Mouse (Mus musculus) erythroblast, embryonic 14.5 days (primary cell): ENCODE data around the gene Ihh. TPM values are rescaled to one million over a fixed set of nuclear protein-coding genes. Genes with fewer than 3 reads are reported as not detected.

Experiments used
- H3K27me3 ChIP-seq: 2 replicates; pipeline ENCODE4 v1.6.1; 2012; ENCODE audit warnings: inconsistent platforms; ENCODE audit not compliant: control insufficient read depth
- H3K36me3 ChIP-seq: 2 replicates; pipeline ENCODE4 v1.6.1; 2012; ENCODE audit warnings: mild to moderate bottlenecking, inconsistent platforms; ENCODE audit not compliant: control insufficient read depth
- H3K4me1 ChIP-seq: 2 replicates; pipeline ENCODE4 v1.6.1; 2012; ENCODE audit warnings: inconsistent platforms; ENCODE audit not compliant: control insufficient read depth
- H3K4me3 ChIP-seq: replicated peaks from 2 replicates; pipeline ENCODE3; 2012; ENCODE audit warnings: moderate library complexity, mild to moderate bottlenecking, inconsistent platforms
- H3K9me3 ChIP-seq: 2 replicates; pipeline ENCODE4 v1.6.1; 2012; ENCODE audit warnings: low read length, inconsistent platforms, mixed read lengths; ENCODE audit not compliant: control insufficient read depth
- GATA1 ChIP-seq: IDR thresholded peaks from 2 replicates; pipeline ENCODE4 v1.6.1; 2012; ENCODE audit warnings: low read length, inconsistent platforms, mixed read lengths
- TAL1 ChIP-seq: IDR thresholded peaks from 3 replicates; pipeline ENCODE4 v1.6.1; 2012; ENCODE audit warnings: low read length, inconsistent platforms, mixed read lengths
- polyA plus RNA-seq: library from polyadenylated mRNA; stranded (reverse); fragments of >175 nt; gene quantifications from 2 replicates; pipeline ENCODE4 v1.2.3, GENCODE M21; 2012

Ihh gene
- polyA plus RNA-seq: 0.06 and 0.19 TPM in 2 replicates

GRCm38 (mm10) chr1:74951556-74952210 lies at the start of gene Ihh:
Gene Ihh, minus strand, starts transcription at chr1:74951672.
- Histone ChIP-seq H3K36me3 (no peaks in the 10 kb centered on the region; the same call in 1 of the 2 replicates), H3K4me3 (peak within 1 kb of the TSS; percentile 53), H3K27me3 (peaks cover 73% of the 10 kb centered on the region), H3K4me1 (no peaks in the 10 kb centered on the region), H3K9me3 (no peaks in the 10 kb centered on the region; the same call in 1 of the 2 replicates)
- TF ChIP-seq GATA1 (no peak), TAL1 (no peak)

DNA sequence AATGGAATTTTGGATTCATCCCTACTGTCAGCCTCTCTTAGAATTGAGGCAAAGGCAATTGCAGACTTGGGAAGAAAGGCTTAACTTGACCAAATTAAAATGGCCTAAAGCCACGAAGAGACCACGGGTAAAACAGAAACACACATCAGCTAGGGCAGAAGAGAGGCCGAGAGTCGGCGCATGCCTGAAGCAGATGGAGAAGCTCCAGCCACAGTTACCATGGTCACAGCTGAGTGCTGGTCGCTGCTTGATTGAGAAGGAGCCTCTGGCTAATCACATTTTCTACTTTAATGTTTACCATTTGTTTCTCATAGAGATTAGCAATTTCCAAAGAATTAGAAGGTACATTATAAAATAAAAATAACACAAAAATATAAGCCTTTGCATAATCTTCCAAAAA lies 49.7 kb upstream of the Ihh start:
- TF ChIP-seq GATA1: no peak
- no peak for TF ChIP-seq TAL1
- Histone ChIP-seq H3K9me3 (no peaks in the 10 kb centered on the region), H3K36me3 (no peaks in the 10 kb centered on the region), H3K4me1 (no peaks in the 10 kb centered on the region), H3K27me3 (no peaks in the 10 kb centered on the region), H3K4me3 (no peak overlapping the region)

- no peaks in the 10 kb centered on the region for H3K4me1 ChIP-seq
- no peak for TF ChIP-seq TAL1
- no peak for TF ChIP-seq GATA1
- no peaks in the 10 kb centered on the region for H3K9me3 ChIP-seq
- no peaks in the 10 kb centered on the region for H3K27me3 ChIP-seq
- H3K36me3 ChIP-seq: no peaks in the 10 kb centered on the region
- no peak overlapping the region for H3K4me3 ChIP-seq
Observed at GRCm38 (mm10) chr1:75000496-75000895, 49.0 kb upstream of the Ihh start.

DNA sequence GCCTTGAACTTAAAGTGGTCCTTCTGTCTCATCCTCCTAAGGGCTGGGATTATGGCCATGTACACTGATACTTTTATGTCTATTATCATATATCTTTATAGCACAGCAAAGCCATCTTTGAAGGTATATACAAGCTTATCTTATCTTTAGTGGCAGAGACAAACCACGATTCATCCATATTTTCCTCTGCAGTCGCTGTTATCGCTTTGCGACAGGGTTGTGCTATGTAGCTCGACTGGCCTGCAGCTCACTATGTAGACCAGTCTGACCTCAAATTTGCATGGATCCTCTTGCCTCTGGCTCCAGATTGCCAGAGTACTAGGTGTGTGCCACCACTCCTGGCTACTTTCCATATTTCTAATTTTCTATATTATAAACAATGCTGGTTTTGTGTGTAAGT lies 47.7 kb upstream of the Ihh start:
- Histone ChIP-seq H3K27me3 (no peaks in the 10 kb centered on the region), H3K4me3 (no peak overlapping the region), H3K36me3 (no peaks in the 10 kb centered on the region), H3K9me3 (no peaks in the 10 kb centered on the region), H3K4me1 (no peaks in the 10 kb centered on the region)
- no peak for TF ChIP-seq GATA1
- TF ChIP-seq TAL1: no peak

GRCm38 (mm10) chr1:74997231-74997630 lies 45.8 kb upstream of the Ihh start:
- H3K36me3 ChIP-seq: no peaks in the 10 kb centered on the region
- no peak overlapping the region for H3K4me3 ChIP-seq
- no peaks in the 10 kb centered on the region for H3K27me3 ChIP-seq
- H3K9me3 ChIP-seq: no peaks in the 10 kb centered on the region
- TF ChIP-seq TAL1 (no peak), GATA1 (no peak)
- H3K4me1 ChIP-seq: no peaks in the 10 kb centered on the region

DNA sequence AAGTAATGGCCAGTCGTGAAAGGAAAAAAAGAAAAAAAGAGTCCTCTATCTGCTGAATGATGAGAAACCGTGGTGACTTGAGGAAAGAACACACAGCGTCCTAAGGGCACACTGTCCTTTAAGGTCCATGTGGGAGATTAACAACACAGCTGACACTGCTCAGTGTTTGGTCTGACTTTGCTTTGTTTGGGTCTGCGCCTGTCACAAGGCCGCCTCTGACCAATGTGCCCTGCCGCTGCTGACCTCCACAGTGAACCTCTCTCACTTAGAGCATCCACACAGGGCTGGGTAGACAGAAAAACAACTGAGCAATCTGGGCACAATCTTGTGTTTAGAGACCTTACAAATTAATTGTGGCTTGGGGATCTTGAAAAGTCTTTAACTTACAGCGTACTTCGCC lies 25.5 kb upstream of the Ihh start:
- Histone ChIP-seq H3K4me3 (no peak overlapping the region), H3K27me3 (no peaks in the 10 kb centered on the region), H3K4me1 (no peaks in the 10 kb centered on the region), H3K36me3 (no peaks in the 10 kb centered on the region), H3K9me3 (no peaks in the 10 kb centered on the region)
- TF ChIP-seq TAL1 (no peak), GATA1 (no peak)

DNA sequence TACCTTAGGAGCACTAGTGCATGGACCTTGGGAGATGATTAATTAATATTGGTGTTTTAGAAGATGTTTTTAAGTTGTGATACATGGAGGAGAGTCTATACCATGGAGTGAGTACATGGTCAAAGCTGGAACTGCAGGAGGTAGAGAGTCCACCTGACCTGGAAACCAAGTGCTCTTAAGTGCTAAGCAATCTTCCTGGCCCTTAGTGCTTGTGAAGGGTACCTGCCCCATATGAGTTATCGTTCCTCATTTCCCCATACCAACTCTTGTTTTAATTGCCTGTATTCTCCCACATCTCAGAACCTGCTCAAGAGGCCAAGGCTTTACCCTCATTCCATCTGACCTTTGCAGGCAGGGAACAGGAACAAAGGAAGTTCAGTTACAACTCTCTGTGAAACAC lies 24.5 kb upstream of the Ihh start:
- H3K4me1 ChIP-seq: no peaks in the 10 kb centered on the region
- TF ChIP-seq TAL1 (no peak), GATA1 (no peak)
- no peaks in the 10 kb centered on the region for H3K27me3 ChIP-seq
- no peak overlapping the region for H3K4me3 ChIP-seq
- no peaks in the 10 kb centered on the region for H3K36me3 ChIP-seq
- H3K9me3 ChIP-seq: no peaks in the 10 kb centered on the region

DNA sequence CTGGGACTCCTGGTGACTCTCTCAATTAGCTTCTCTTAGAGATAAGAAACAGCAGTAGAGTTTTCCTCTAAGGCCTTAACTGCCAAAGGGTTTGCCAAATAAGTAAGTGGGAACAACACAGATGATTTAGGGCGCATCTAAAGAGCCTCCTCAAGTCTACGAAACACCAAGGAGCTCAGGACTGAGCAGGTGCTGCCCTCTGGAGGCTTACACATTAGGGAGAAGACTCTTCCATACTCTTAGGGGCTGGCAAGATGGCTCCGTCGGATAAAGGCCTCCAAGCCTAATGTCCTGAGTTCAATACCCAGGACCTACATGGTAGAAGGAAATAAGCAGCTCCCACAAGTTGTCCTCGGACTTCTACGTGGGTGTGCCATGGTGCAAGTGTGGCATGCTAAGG lies 22.1 kb upstream of the Ihh start:
- Histone ChIP-seq H3K4me1 (no peaks in the 10 kb centered on the region), H3K36me3 (no peaks in the 10 kb centered on the region), H3K4me3 (no peak overlapping the region), H3K9me3 (no peaks in the 10 kb centered on the region), H3K27me3 (no peaks in the 10 kb centered on the region)
- no peak for TF ChIP-seq GATA1

DNA sequence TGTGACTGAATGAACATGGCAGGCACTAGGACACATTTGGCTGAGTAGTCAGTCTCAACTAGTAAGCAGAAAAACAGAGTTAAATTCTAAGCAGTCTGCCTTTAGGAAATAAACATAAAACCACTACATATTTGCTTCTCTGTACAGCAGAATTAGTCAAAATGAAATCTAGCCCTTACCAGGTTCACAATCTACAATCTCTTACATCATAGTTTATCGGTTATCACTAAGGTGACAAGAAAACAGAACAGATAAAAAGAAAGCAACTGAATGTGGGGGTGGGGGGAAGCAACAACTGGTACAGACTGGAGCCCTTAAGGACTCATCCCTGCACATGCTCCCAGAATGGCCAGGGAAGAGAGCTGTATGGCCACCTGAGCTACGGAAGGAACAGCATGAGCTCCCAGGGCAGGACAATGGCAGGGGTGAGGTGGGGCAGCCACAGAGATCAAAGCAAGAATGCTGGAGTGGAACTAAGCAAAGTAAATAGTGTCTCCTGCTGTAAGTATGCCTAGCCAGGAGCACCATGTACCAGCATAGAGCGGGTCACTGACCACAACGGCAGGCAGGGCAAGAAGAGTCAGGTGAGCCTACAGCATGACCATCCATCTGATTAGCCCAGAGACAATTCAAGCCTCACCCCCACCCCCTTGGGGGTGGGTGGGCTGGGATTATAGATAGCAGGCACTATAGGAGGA lies 20.0 kb upstream of the Ihh start:
- TF ChIP-seq TAL1 (no peak), GATA1 (no peak)
- no peaks in the 10 kb centered on the region for H3K36me3 ChIP-seq
- no peaks in the 10 kb centered on the region for H3K4me1 ChIP-seq
- no peak overlapping the region for H3K4me3 ChIP-seq
- H3K27me3 ChIP-seq: no peaks in the 10 kb centered on the region
- H3K9me3 ChIP-seq: no peaks in the 10 kb centered on the region
